Mouse (Mus musculus): ENCODE data around the gene Dusp13. TPM values are rescaled to one million over a fixed set of nuclear protein-coding genes. Genes with fewer than 3 reads are reported as not detected.

Gene Dusp13
- polyA plus RNA-seq, 2 experiments = 0.55 to 1.5 TPM

DNA sequence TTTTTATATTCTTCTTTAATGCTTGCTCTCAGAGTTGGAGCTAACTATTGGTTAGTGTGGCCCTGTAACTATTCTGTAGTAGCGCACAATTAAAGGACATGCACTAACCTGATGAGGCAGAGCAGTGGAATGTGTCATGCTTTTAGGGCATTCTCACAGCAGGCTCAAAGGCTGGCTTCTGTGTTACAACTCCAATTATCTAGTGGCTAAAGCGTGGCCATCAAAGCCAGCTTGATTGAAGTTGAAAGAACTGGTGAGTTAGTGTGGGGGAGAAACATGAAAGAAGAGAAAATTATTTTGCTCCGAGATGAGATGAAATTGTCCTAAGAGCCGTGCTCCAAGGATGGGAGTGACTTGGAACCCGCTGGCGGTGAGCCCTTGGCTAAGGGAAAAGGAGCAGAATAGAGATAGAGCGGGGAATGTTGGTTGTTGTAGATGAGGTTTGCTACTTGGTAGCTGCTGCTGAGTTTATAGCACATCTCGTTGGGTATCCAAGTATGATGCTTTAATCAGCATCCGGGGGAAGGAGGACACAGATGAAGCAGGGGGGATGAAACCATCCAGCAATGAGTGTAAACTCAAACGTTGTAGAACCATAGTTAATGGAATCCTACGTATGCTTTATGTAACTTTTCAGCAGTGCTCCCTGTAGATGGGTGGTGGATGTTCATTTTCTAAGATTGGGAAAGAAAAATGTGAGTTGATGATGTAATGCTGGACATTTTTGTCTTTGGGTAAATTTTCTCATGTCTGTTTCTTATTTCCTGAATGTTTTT is 21.7 kb upstream of the Dusp13 start:
- Histone ChIP-seq H3K9ac (ENCODE audit: low read depth, low read length, severe bottlenecking) (no peak overlapping the region), H3K9me3 (ENCODE audit: control insufficient read depth, low read length) (no peaks in the 10 kb centered on the region), H3K4me2 (replicated peaks; ENCODE audit: low read depth, low read length, severe bottlenecking) (no peak overlapping the region), H3K4me1 (ENCODE audit: control insufficient read depth, insufficient read depth, low read length) (peaks cover 7% of the 10 kb centered on the region; the same call in 1 of the 2 replicates), H3K27ac (replicated peaks; ENCODE audit: low read depth, low read length) (no peak overlapping the region), H3K4me3 (replicated peaks; ENCODE audit: low read length) (no peak overlapping the region), H3K27me3 (ENCODE audit: control insufficient read depth, insufficient read depth, low read length) (no peaks in the 10 kb centered on the region), H3K36me3 (ENCODE audit: control insufficient read depth, insufficient read depth, low read length) (peaks cover 19% of the 10 kb centered on the region)
- no peak for TF ChIP-seq POLR2A (IDR thresholded peaks at IDR 0.05; ENCODE audit: borderline replicate concordance, extremely low read depth, insufficient read depth, insufficient read length)
- WGBS = 69% methylated on average over 11 of the region's 11 CpGs
- ATAC-seq (ENCODE audit: low FRiP score, low read depth) = no peak
- no peak for DNase-seq (ENCODE audit: low spot score)

DNA sequence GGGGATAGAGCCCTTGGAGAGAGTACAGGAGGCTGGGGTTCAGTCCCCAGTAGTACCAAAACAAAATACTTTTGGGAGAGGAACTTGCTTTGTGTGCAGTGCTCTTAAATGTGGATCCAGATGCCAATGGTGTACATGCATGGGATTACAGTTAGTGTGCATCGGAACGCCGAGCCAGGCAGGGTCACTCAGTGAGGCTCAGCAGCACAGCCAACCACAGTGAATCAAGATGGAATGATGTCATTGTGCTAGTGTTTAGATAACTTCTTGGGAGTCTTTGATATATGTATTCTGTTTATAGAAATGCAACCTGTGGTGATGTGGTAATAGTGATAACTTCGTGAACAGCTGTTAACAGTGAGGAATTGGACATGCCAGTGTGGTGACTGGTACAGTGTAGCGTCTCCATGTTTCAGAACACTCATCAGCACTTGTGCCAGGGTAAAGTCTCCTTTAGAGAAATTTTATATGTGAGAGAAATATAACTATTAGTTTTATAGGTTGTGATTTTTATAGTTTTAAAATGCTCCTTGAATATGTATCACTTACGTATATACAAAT is 15.5 kb upstream of the Dusp13 start:
- Histone ChIP-seq H3K4me2 (replicated peaks; ENCODE audit: low read depth, low read length, severe bottlenecking) (no peak overlapping the region), H3K36me3 (ENCODE audit: control insufficient read depth, insufficient read depth, low read length) (no peaks in the 10 kb centered on the region), H3K4me3 (replicated peaks; ENCODE audit: low read length) (no peak overlapping the region), H3K4me1 (ENCODE audit: control insufficient read depth, insufficient read depth, low read length) (peaks cover 7% of the 10 kb centered on the region; the same call in 1 of the 2 replicates), H3K9ac (ENCODE audit: low read depth, low read length, severe bottlenecking) (no peak overlapping the region), H3K9me3 (ENCODE audit: control insufficient read depth, low read length) (no peaks in the 10 kb centered on the region), H3K27ac (replicated peaks; ENCODE audit: low read depth, low read length) (no peak overlapping the region), H3K27me3 (ENCODE audit: control insufficient read depth, insufficient read depth, low read length) (no peaks in the 10 kb centered on the region)
- DNase-seq (ENCODE audit: low spot score) = no peak
- ATAC-seq (ENCODE audit: low FRiP score, low read depth) = no peak
- 90% methylated on average over 6 of the region's 6 CpGs for WGBS
- no peak for TF ChIP-seq POLR2A (IDR thresholded peaks at IDR 0.05; ENCODE audit: borderline replicate concordance, extremely low read depth, insufficient read depth, insufficient read length)

DNA sequence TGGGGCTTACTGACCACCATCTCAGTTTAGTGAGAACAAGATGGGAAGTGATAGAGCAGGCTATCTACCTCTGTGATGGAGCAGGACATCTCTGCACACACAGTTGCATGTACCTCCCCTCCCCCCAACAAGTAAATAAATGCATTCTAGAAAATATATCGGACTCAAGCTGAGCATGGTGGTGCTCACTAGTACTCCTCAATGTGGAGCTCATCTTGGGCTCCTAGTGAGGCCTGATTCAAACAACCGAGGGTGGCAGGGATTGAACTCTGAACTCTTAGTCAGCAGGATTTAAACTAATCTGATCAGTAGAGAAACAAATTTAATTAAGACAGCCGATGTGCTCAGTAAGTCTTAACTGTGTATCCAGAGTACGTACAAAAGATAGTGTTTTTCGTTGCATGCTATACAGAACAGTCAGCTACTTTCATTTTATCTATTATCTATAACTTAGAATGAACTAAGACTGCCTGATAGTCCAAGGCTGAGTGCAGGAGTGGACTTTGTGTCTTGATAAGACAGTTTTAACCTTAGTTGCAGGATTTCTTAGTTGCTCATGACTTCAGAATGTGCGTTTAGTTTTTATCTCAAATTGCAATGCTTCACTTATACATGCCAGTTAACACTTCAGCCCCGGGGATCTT is 14.9 kb upstream of the Dusp13 start:
- Histone ChIP-seq H3K27me3 (ENCODE audit: control insufficient read depth, insufficient read depth, low read length) (no peaks in the 10 kb centered on the region), H3K4me3 (replicated peaks; ENCODE audit: low read length) (no peak overlapping the region), H3K4me1 (ENCODE audit: control insufficient read depth, insufficient read depth, low read length) (peaks cover 7% of the 10 kb centered on the region; the same call in 1 of the 2 replicates), H3K36me3 (ENCODE audit: control insufficient read depth, insufficient read depth, low read length) (no peaks in the 10 kb centered on the region), H3K9ac (ENCODE audit: low read depth, low read length, severe bottlenecking) (no peak overlapping the region), H3K9me3 (ENCODE audit: control insufficient read depth, low read length) (no peaks in the 10 kb centered on the region), H3K4me2 (replicated peaks; ENCODE audit: low read depth, low read length, severe bottlenecking) (no peak overlapping the region), H3K27ac (replicated peaks; ENCODE audit: low read depth, low read length) (no peak overlapping the region)
- WGBS = 89% methylated on average over 7 of the region's 7 CpGs
- no peak for TF ChIP-seq POLR2A (IDR thresholded peaks at IDR 0.05; ENCODE audit: borderline replicate concordance, extremely low read depth, insufficient read depth, insufficient read length)
- DNase-seq (ENCODE audit: low spot score) = no peak
- no peak for ATAC-seq (ENCODE audit: low FRiP score, low read depth)

DNA sequence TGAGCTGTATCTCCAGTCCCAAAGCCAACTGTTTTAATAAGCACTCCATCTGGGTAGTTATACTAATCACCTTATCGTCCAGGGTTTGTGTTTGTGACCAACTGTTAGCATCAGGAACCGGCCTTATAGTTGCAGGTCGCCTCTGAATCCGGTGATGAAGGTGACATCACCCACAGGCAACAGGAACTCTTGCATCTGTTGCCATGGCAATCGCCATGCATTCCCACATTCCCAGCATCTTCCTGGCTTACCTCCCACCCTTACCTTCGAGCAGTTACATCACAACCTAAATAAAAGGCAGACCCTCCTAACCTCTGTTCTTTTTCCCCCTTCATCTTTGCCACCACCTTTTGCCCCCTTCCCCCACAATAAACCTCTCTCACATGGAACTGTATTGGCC is 13.7 kb upstream of the Dusp13 start:
- Histone ChIP-seq H3K36me3 (ENCODE audit: control insufficient read depth, insufficient read depth, low read length) (no peaks in the 10 kb centered on the region), H3K27ac (replicated peaks; ENCODE audit: low read depth, low read length) (no peak overlapping the region), H3K4me3 (replicated peaks; ENCODE audit: low read length) (no peak overlapping the region), H3K27me3 (ENCODE audit: control insufficient read depth, insufficient read depth, low read length) (no peaks in the 10 kb centered on the region), H3K4me2 (replicated peaks; ENCODE audit: low read depth, low read length, severe bottlenecking) (no peak overlapping the region), H3K4me1 (ENCODE audit: control insufficient read depth, insufficient read depth, low read length) (peaks cover 7% of the 10 kb centered on the region; the same call in 1 of the 2 replicates), H3K9me3 (ENCODE audit: control insufficient read depth, low read length) (no peaks in the 10 kb centered on the region), H3K9ac (ENCODE audit: low read depth, low read length, severe bottlenecking) (no peak overlapping the region)
- 77% methylated on average over 6 of the region's 6 CpGs for WGBS
- ATAC-seq (ENCODE audit: low FRiP score, low read depth) (no peak), DNase-seq (ENCODE audit: low spot score) (no peak)
- TF ChIP-seq POLR2A (IDR thresholded peaks at IDR 0.05; ENCODE audit: borderline replicate concordance, extremely low read depth, insufficient read depth, insufficient read length) = no peak

DNA sequence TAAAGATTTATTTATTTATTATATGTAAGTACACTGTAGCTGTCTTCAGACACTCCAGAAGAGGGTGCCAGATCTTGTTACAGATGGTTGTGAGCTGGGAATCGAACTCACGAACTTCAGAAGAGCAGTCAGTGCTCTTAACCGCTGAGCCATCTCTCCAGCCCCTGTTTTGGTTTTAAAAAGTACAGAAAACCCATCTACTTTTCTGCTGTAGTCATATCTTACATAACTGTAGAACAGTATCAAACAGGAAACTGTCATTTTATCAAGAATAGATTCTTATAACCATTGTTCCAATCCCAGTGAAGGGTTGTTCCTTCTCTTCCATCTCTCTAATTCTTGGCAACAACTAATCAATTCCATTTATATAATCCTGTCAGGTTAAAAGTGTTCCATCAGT is 12.8 kb upstream of the Dusp13 start:
- H3K9ac ChIP-seq (ENCODE audit: low read depth, low read length, severe bottlenecking) = no peak overlapping the region
- no peaks in the 10 kb centered on the region for H3K9me3 ChIP-seq (ENCODE audit: control insufficient read depth, low read length)
- ATAC-seq (ENCODE audit: low FRiP score, low read depth) (no peak), DNase-seq (ENCODE audit: low spot score) (no peak)
- H3K27ac ChIP-seq (replicated peaks; ENCODE audit: low read depth, low read length) = no peak overlapping the region
- peaks cover 7% of the 10 kb centered on the region; the same call in 1 of the 2 replicates for H3K4me1 ChIP-seq (ENCODE audit: control insufficient read depth, insufficient read depth, low read length)
- H3K4me3 ChIP-seq (replicated peaks; ENCODE audit: low read length) = no peak overlapping the region
- no peaks in the 10 kb centered on the region for H3K27me3 ChIP-seq (ENCODE audit: control insufficient read depth, insufficient read depth, low read length)
- 88% methylated on average over 3 of the region's 3 CpGs for WGBS
- TF ChIP-seq POLR2A (IDR thresholded peaks at IDR 0.05; ENCODE audit: borderline replicate concordance, extremely low read depth, insufficient read depth, insufficient read length) = no peak
- no peaks in the 10 kb centered on the region for H3K36me3 ChIP-seq (ENCODE audit: control insufficient read depth, insufficient read depth, low read length)
- no peak overlapping the region for H3K4me2 ChIP-seq (replicated peaks; ENCODE audit: low read depth, low read length, severe bottlenecking)

All from limb, embryonic 14.5 days (tissue).